8 mouse cellular contexts compared by ENCODE assay signal in genomic region chr17:30004203-30005102, GRCm38 (mm10). TPM values are rescaled to one million over a fixed set of nuclear protein-coding genes. Genes with fewer than 3 reads are reported as not detected.
A peak's percentile ranks its signal among the peaks of the same experiment; 100 is the strongest.
DNase-seq lines count a peak whose midpoint lies in the region; ATAC-seq and TF ChIP-seq lines count a peak whose summit lies in the region.

Gene Zfand3, plus strand, starts transcription at chr17:30004733.

- peak within 1 kb of the TSS; percentile 91 for H3K9ac ChIP-seq in kidney, embryonic 14.5 days (ENCODE audit: low read depth, low read length)
- peak within 1 kb of the TSS; percentile 91 for H3K9ac ChIP-seq in limb, embryonic 15.5 days

- peak; percentile 72 for TF ChIP-seq POLR2A in bone marrow macrophage, adult 2 months (IDR thresholded peaks at IDR 0.05; ENCODE audit: borderline replicate concordance, low read depth, low read length)
- TF ChIP-seq POLR2A in embryonic fibroblast, embryonic 13.5 days (IDR thresholded peaks at IDR 0.05; ENCODE audit: low read depth, low read length) = peak; percentile 87

- WGBS in kidney, embryonic 14.5 days = 1% methylated on average over 75 of the region's 93 CpGs
- WGBS in limb, embryonic 15.5 days = under 1% methylated on average over 43 of the region's 93 CpGs

- peak; percentile 98 for DNase-seq in A20 (ENCODE audit: low read depth, low spot score)
- peak; percentile 97 for DNase-seq in heart, adult 9 months (ENCODE audit: low spot score in 2 of 2)
- DNase-seq in monocyte, adult 2 months (ENCODE audit: low read depth in 1 of 2, low spot score in 2 of 2) = peak; percentile 80 to 92
- peak; percentile 90 to 92 for DNase-seq in spleen, postnatal 36 days (ENCODE audit: low spot score in 2 of 2)

- peak; percentile 95 for ATAC-seq in kidney, embryonic 14.5 days (ENCODE audit: low FRiP score, low TSS enrichment)
- peak; percentile 94 for ATAC-seq in limb, embryonic 15.5 days (ENCODE audit: insufficient number of reproducible peaks, low FRiP score, low TSS enrichment, low read depth)

- H3K36me3 ChIP-seq in kidney, embryonic 14.5 days (ENCODE audit: control insufficient read depth, insufficient read depth, low read length) = no peaks in the 10 kb centered on the region
- H3K36me3 ChIP-seq in limb, embryonic 15.5 days = no peaks in the 10 kb centered on the region

- no peaks in the 10 kb centered on the region for H3K9me3 ChIP-seq in kidney, embryonic 14.5 days (ENCODE audit: control insufficient read depth, low read length)
- no peaks in the 10 kb centered on the region for H3K9me3 ChIP-seq in limb, embryonic 15.5 days

- peak within 1 kb of the TSS; percentile 98 for H3K4me3 ChIP-seq in bone marrow macrophage, adult 2 months (ENCODE audit: insufficient read depth, low read length)
- peak within 1 kb of the TSS; percentile 75 for H3K4me3 ChIP-seq in embryonic fibroblast, embryonic 13.5 days (ENCODE audit: insufficient read depth, low read length)
- H3K4me3 ChIP-seq in kidney, embryonic 14.5 days (ENCODE audit: low read length) = peak within 1 kb of the TSS; percentile 80
- H3K4me3 ChIP-seq in limb, embryonic 15.5 days = peak within 1 kb of the TSS; percentile 92

- no peaks in the 10 kb centered on the region for H3K27me3 ChIP-seq in kidney, embryonic 14.5 days (ENCODE audit: control insufficient read depth, insufficient read depth, low read length)
- H3K27me3 ChIP-seq in limb, embryonic 15.5 days = no peaks in the 10 kb centered on the region

- H3K4me2 ChIP-seq in kidney, embryonic 14.5 days (replicated peaks; ENCODE audit: low read depth, low read length) = peak within 1 kb of the TSS; percentile 77
- H3K4me2 ChIP-seq in limb, embryonic 15.5 days = peak within 1 kb of the TSS; percentile 67

- H3K27ac ChIP-seq in bone marrow macrophage, adult 2 months (ENCODE audit: insufficient read depth, low read depth, low read length) = peak within 1 kb of the TSS; percentile 100
- peak within 1 kb of the TSS; percentile 99 for H3K27ac ChIP-seq in embryonic fibroblast, embryonic 13.5 days (ENCODE audit: insufficient read depth, low read length)
- peak within 1 kb of the TSS; percentile 100 for H3K27ac ChIP-seq in kidney, embryonic 14.5 days (ENCODE audit: low read depth, low read length)
- H3K27ac ChIP-seq in limb, embryonic 15.5 days = peak within 1 kb of the TSS; percentile 99

- H3K4me1 ChIP-seq in bone marrow macrophage, adult 2 months (ENCODE audit: control insufficient read depth, insufficient read depth, low read length) = peaks cover 29% of the 10 kb centered on the region
- peaks cover 14% of the 10 kb centered on the region for H3K4me1 ChIP-seq in embryonic fibroblast, embryonic 13.5 days (ENCODE audit: control insufficient read depth, insufficient read depth, low read length)
- H3K4me1 ChIP-seq in kidney, embryonic 14.5 days (ENCODE audit: control insufficient read depth, insufficient read depth, low read length) = peaks cover 27% of the 10 kb centered on the region
- H3K4me1 ChIP-seq in limb, embryonic 15.5 days = peaks cover 33% of the 10 kb centered on the region

- no peak for TF ChIP-seq CTCF in bone marrow macrophage, adult 2 months (IDR thresholded peaks at IDR 0.05; ENCODE audit: low read depth, low read length)
- no peak for TF ChIP-seq CTCF in embryonic fibroblast, embryonic 13.5 days (IDR thresholded peaks at IDR 0.05; ENCODE audit: borderline replicate concordance, insufficient read depth, low read length)

RNA-seq across cellular contexts. Expression of gene Zfand3, which starts in this region (rescaled TPM):
- polyA plus RNA-seq in bone marrow macrophage, adult 2 months (2012; ENCODE audit: insufficient read depth, insufficient read length, missing spikeins) = 73.5 and 80.4 TPM in 2 replicates
- 151 and 158 TPM in 2 replicates for polyA plus RNA-seq in embryonic fibroblast, embryonic 13.5 days (2011; ENCODE audit: insufficient read length, low read depth, missing spikeins)
- 49.1 and 51.6 TPM in 2 replicates for polyA plus RNA-seq in kidney, embryonic 14.5 days (2014; fragmentation: Nextera tagmentation; extraction: Ambion mirVana)
- polyA plus RNA-seq in limb, embryonic 15.5 days (2015; fragmentation: Nextera tagmentation; extraction: Ambion mirVana) = 46.7 and 53.1 TPM in 2 replicates

Comparison
In these comparisons a context has a peak if more than half of its experiments do, and no peak if none do; other contexts are left out.
1. Peak in every context shown above with its lines: DNase-seq, ATAC-seq, H3K4me3 ChIP-seq and H3K27ac ChIP-seq.